Mouse (Mus musculus): ENCODE data around the gene Morc3. TPM values are rescaled to one million over a fixed set of nuclear protein-coding genes. Genes with fewer than 3 reads are reported as not detected.
"Not testable (repeated sequence)": the region's sequence is repeated elsewhere in the genome, so short reads cannot be mapped to it uniquely, and the experiment has no call there.

Morc3 gene
- polyA plus RNA-seq, 1 experiment from 2014 or later = 25.3 TPM

- no peaks in the 10 kb centered on the region for H3K27me3 ChIP-seq (ENCODE audit: control insufficient read depth, insufficient read depth, low read length)
- peak overlapping the region; percentile 9 for H3K4me2 ChIP-seq
- H3K9ac ChIP-seq (ENCODE audit: low read depth, low read length) = peak overlapping the region; percentile 13; the same call in 1 of the 2 replicates
- H3K9me3 ChIP-seq (replicated peaks; ENCODE audit: control insufficient read depth, low read length) = 0 out of 2 replicates have a peak, but pooled peaks cover 3% of the 10 kb centered on the region
- peaks cover 9% of the 10 kb centered on the region for H3K4me1 ChIP-seq (ENCODE audit: control insufficient read depth, insufficient read depth, low read length)
- ATAC-seq (replicated peaks; ENCODE audit: insufficient number of reproducible peaks, low FRiP score, low TSS enrichment) = no peak
- 54% methylated on average over 20 of the region's 20 CpGs for WGBS (ENCODE audit: insufficient replicate concordance)
- H3K27ac ChIP-seq (ENCODE audit: low read depth, low read length) = peak overlapping the region; percentile 76
- no peak overlapping the region for H3K4me3 ChIP-seq (ENCODE audit: low read depth, low read length)
- H3K36me3 ChIP-seq (ENCODE audit: control insufficient read depth, insufficient read depth, low read length) = 0 out of 2 replicates have a peak, but pooled peaks cover 4% of the 10 kb centered on the region
Measured at GRCm38 (mm10) chr16:93815856-93816736, 15.8 kb upstream of the Morc3 start.

- Histone ChIP-seq H3K4me2 (no peak overlapping the region), H3K27ac (ENCODE audit: low read depth, low read length) (peak overlapping the region; percentile 76; the same call in 1 of the 2 replicates), H3K27me3 (ENCODE audit: control insufficient read depth, insufficient read depth, low read length) (no peaks in the 10 kb centered on the region), H3K36me3 (ENCODE audit: control insufficient read depth, insufficient read depth, low read length) (no peaks in the 10 kb centered on the region), H3K9ac (ENCODE audit: low read depth, low read length) (no peak overlapping the region), H3K4me3 (ENCODE audit: low read depth, low read length) (no peak overlapping the region), H3K4me1 (ENCODE audit: control insufficient read depth, insufficient read depth, low read length) (peaks cover 9% of the 10 kb centered on the region), H3K9me3 (replicated peaks; ENCODE audit: control insufficient read depth, low read length) (no peaks in the 10 kb centered on the region)
- WGBS (ENCODE audit: insufficient replicate concordance) = 57% methylated on average over 7 of the region's 7 CpGs
- ATAC-seq (replicated peaks; ENCODE audit: insufficient number of reproducible peaks, low FRiP score, low TSS enrichment) = no peak
Measured at GRCm38 (mm10) chr16:93816861-93817260, 15.1 kb upstream of the Morc3 start.

GRCm38 (mm10) chr16:93817371-93817770 lies 14.6 kb upstream of the Morc3 start:
- Histone ChIP-seq H3K27me3 (ENCODE audit: control insufficient read depth, insufficient read depth, low read length) (no peaks in the 10 kb centered on the region), H3K4me2 (no peak overlapping the region), H3K36me3 (ENCODE audit: control insufficient read depth, insufficient read depth, low read length) (no peaks in the 10 kb centered on the region), H3K4me3 (ENCODE audit: low read depth, low read length) (no peak overlapping the region), H3K9ac (ENCODE audit: low read depth, low read length) (no peak overlapping the region), H3K4me1 (ENCODE audit: control insufficient read depth, insufficient read depth, low read length) (peaks cover 9% of the 10 kb centered on the region), H3K9me3 (replicated peaks; ENCODE audit: control insufficient read depth, low read length) (no peaks in the 10 kb centered on the region), H3K27ac (ENCODE audit: low read depth, low read length) (no peak overlapping the region)
- WGBS (ENCODE audit: insufficient replicate concordance) = 88% methylated on average over 5 of the region's 5 CpGs
- ATAC-seq (replicated peaks; ENCODE audit: insufficient number of reproducible peaks, low FRiP score, low TSS enrichment) = no peak

GRCm38 (mm10) chr16:93818691-93819324 lies 13.1 kb upstream of the Morc3 start:
- no peak for ATAC-seq (replicated peaks; ENCODE audit: insufficient number of reproducible peaks, low FRiP score, low TSS enrichment)
- Histone ChIP-seq H3K27ac (ENCODE audit: low read depth, low read length) (no peak overlapping the region), H3K4me2 (no peak overlapping the region), H3K36me3 (ENCODE audit: control insufficient read depth, insufficient read depth, low read length) (no peaks in the 10 kb centered on the region), H3K9ac (ENCODE audit: low read depth, low read length) (no peak overlapping the region), H3K4me1 (ENCODE audit: control insufficient read depth, insufficient read depth, low read length) (peaks cover 9% of the 10 kb centered on the region), H3K27me3 (ENCODE audit: control insufficient read depth, insufficient read depth, low read length) (no peaks in the 10 kb centered on the region), H3K4me3 (ENCODE audit: low read depth, low read length) (no peak overlapping the region), H3K9me3 (replicated peaks; ENCODE audit: control insufficient read depth, low read length) (no peaks in the 10 kb centered on the region; the same call in 1 of the 2 replicates)
- 49% methylated on average over 12 of the region's 12 CpGs for WGBS (ENCODE audit: insufficient replicate concordance)

GRCm38 (mm10) chr16:93819325-93819696 lies 12.6 kb upstream of the Morc3 start:
- ATAC-seq (replicated peaks; ENCODE audit: insufficient number of reproducible peaks, low FRiP score, low TSS enrichment) = no peak
- H3K4me2 ChIP-seq = no peak overlapping the region
- no peaks in the 10 kb centered on the region for H3K27me3 ChIP-seq (ENCODE audit: control insufficient read depth, insufficient read depth, low read length)
- H3K27ac ChIP-seq (ENCODE audit: low read depth, low read length) = no peak overlapping the region
- peaks cover 3% of the 10 kb centered on the region; the same call in 1 of the 2 replicates for H3K9me3 ChIP-seq (replicated peaks; ENCODE audit: control insufficient read depth, low read length)
- H3K9ac ChIP-seq (ENCODE audit: low read depth, low read length) = no peak overlapping the region
- peaks cover 9% of the 10 kb centered on the region for H3K4me1 ChIP-seq (ENCODE audit: control insufficient read depth, insufficient read depth, low read length)
- 66% methylated on average over 4 of the region's 4 CpGs for WGBS (ENCODE audit: insufficient replicate concordance)
- no peak overlapping the region for H3K4me3 ChIP-seq (ENCODE audit: low read depth, low read length)
- H3K36me3 ChIP-seq (ENCODE audit: control insufficient read depth, insufficient read depth, low read length) = no peaks in the 10 kb centered on the region

DNA sequence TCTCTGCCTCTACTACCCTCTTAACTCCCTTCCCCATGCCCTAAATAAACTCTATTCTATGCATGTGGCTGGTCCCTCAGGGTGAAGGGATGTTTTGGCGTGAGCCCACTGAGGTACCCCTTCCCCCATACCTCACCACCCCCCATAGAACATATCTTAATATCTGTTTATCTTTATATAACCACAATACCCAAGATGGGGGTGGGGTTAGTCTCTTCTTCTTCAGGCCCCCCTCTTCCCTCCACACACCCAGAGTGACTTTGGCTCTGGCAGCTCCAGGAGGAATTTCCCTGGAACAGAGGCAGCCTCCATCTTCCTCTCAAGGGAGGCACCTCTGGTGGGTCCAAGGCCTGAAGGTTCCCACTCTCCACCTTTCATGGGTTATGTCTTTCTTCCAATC lies 11.9 kb upstream of the Morc3 start:
- H3K4me3 ChIP-seq (ENCODE audit: low read depth, low read length) = no peak overlapping the region
- peaks cover 4% of the 10 kb centered on the region; the same call in 1 of the 2 replicates for H3K9me3 ChIP-seq (replicated peaks; ENCODE audit: control insufficient read depth, low read length)
- H3K9ac ChIP-seq (ENCODE audit: low read depth, low read length) = no peak overlapping the region
- H3K27me3 ChIP-seq (ENCODE audit: control insufficient read depth, insufficient read depth, low read length) = no peaks in the 10 kb centered on the region
- no peak overlapping the region for H3K4me2 ChIP-seq
- no peak for ATAC-seq (replicated peaks; ENCODE audit: insufficient number of reproducible peaks, low FRiP score, low TSS enrichment)
- no peaks in the 10 kb centered on the region for H3K36me3 ChIP-seq (ENCODE audit: control insufficient read depth, insufficient read depth, low read length)
- peaks cover 9% of the 10 kb centered on the region for H3K4me1 ChIP-seq (ENCODE audit: control insufficient read depth, insufficient read depth, low read length)
- WGBS (ENCODE audit: insufficient replicate concordance) = 63% methylated on average over 1 of the region's 1 CpGs
- H3K27ac ChIP-seq (ENCODE audit: low read depth, low read length) = no peak overlapping the region

DNA sequence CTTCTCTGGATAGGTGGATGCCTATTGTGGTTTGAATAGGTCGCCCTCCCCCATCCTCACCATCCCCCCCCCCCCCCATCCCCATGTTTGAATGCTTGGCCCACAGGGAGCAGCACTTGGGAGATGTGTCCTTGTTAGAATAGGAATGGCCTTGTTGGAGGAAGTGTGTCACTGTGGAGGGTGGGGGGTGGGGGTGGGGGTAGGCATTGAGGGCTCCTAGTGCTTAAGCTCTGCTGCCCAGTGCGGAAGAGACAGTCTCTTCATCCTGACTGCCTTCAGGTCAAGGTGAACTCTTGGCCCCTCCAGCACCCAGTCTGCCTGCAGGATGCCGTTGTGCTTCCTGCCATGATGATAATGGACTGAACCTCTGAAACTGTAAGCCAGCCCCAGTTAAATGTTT lies 10.2 kb upstream of the Morc3 start:
- WGBS (ENCODE audit: insufficient replicate concordance) = 75% methylated on average over 3 of the region's 3 CpGs
- Histone ChIP-seq H3K4me3 (ENCODE audit: low read depth, low read length) (no peak overlapping the region), H3K4me1 (ENCODE audit: control insufficient read depth, insufficient read depth, low read length) (peaks cover 1% of the 10 kb centered on the region), H3K9ac (ENCODE audit: low read depth, low read length) (no peak overlapping the region), H3K4me2 (no peak overlapping the region), H3K9me3 (replicated peaks; ENCODE audit: control insufficient read depth, low read length) (peaks cover 4% of the 10 kb centered on the region; the same call in 1 of the 2 replicates), H3K27ac (ENCODE audit: low read depth, low read length) (no peak overlapping the region), H3K27me3 (ENCODE audit: control insufficient read depth, insufficient read depth, low read length) (no peaks in the 10 kb centered on the region), H3K36me3 (ENCODE audit: control insufficient read depth, insufficient read depth, low read length) (no peaks in the 10 kb centered on the region)
- no peak for ATAC-seq (replicated peaks; ENCODE audit: insufficient number of reproducible peaks, low FRiP score, low TSS enrichment)

- ATAC-seq (replicated peaks; ENCODE audit: insufficient number of reproducible peaks, low FRiP score, low TSS enrichment); H3K27me3 ChIP-seq (ENCODE audit: control insufficient read depth, insufficient read depth, low read length); H3K9ac ChIP-seq (ENCODE audit: low read depth, low read length); H3K4me3 ChIP-seq (ENCODE audit: low read depth, low read length); H3K4me2 ChIP-seq; H3K4me1 ChIP-seq (ENCODE audit: control insufficient read depth, insufficient read depth, low read length); H3K9me3 ChIP-seq (replicated peaks; ENCODE audit: control insufficient read depth, low read length); H3K27ac ChIP-seq (ENCODE audit: low read depth, low read length); H3K36me3 ChIP-seq (ENCODE audit: control insufficient read depth, insufficient read depth, low read length): not testable (repeated sequence)
- 71% methylated on average over 5 of the region's 8 CpGs for WGBS (ENCODE audit: insufficient replicate concordance)
Measured at GRCm38 (mm10) chr16:93822433-93823225, 9.3 kb upstream of the Morc3 start.
